Mouse (Mus musculus): ENCODE measurements around the gene Uck2.

Uck2 gene

GRCm38 (mm10) chr1:167205177-167205750 is 79.9 kb downstream of the Uck2 start:
- no peak for DNase-seq

GRCm38 (mm10) chr1:167204421-167204820 is 80.7 kb downstream of the Uck2 start:
- DNase-seq, result no peak

GRCm38 (mm10) chr1:167194766-167195165 is 90.4 kb downstream of the Uck2 start:
- DNase-seq, result no peak

- no peak for DNase-seq
These were observed 97.3 kb downstream of the Uck2 start for GRCm38 (mm10) chr1:167187791-167188190.

GRCm38 (mm10) chr1:167181919-167182616 is 103.1 kb downstream of the Uck2 start:
- DNase-seq, result no peak

All from kidney, adult 18-20 months (tissue).